Mouse (Mus musculus) neural tube, embryonic 11.5 days (tissue): ENCODE measurements around the gene Gm20388. TPM values are rescaled to one million over a fixed set of nuclear protein-coding genes. Genes with fewer than 3 reads are reported as not detected.

Experiments
- ATAC-seq: fragments of 200-750 bp; cut with Nextera tagmentation; 2 replicates; pipeline ENCODE4 v1.8.0; 2017; ENCODE audit warnings: moderate number of reproducible peaks, mild to moderate bottlenecking, moderate TSS enrichment, moderate library complexity; ENCODE audit not compliant: insufficient read depth, low FRiP score, low TSS enrichment
- DNase-seq: peaks from one replicate; pipeline ENCODE4 v3.0.0-alpha.2; 2015; ENCODE audit warnings: low spot score
- H3K27ac ChIP-seq: fragments of 300-500 bp; sonication (generic); 2 replicates; pipeline ENCODE4 v1.5.1; 2014; ENCODE audit warnings: low read depth, mild to moderate bottlenecking, low read length
- H3K27me3 ChIP-seq: fragments of 300-500 bp; sonication (generic); 2 replicates; pipeline ENCODE4 v1.6.1; 2014; ENCODE audit warnings: mild to moderate bottlenecking, low read length, mixed read lengths; ENCODE audit not compliant: control insufficient read depth, insufficient read depth
- H3K36me3 ChIP-seq: fragments of 300-500 bp; sonication (generic); 2 replicates; pipeline ENCODE4 v1.6.1; 2014; ENCODE audit warnings: mild to moderate bottlenecking, low read length, moderate library complexity, mixed read lengths; ENCODE audit not compliant: control insufficient read depth, insufficient read depth
- H3K4me1 ChIP-seq: fragments of 300-500 bp; sonication (generic); 2 replicates; pipeline ENCODE4 v1.6.1; 2014; ENCODE audit warnings: low read length, mixed read lengths; ENCODE audit not compliant: control insufficient read depth, insufficient read depth
- H3K4me2 ChIP-seq: fragments of 300-500 bp; sonication (generic); 2 replicates; pipeline ENCODE4 v1.6.1; 2014; ENCODE audit warnings: low read depth, mild to moderate bottlenecking, moderate library complexity
- H3K4me3 ChIP-seq: fragments of 300-500 bp; sonication (generic); 2 replicates; pipeline ENCODE4 v1.5.1; 2014; ENCODE audit warnings: low read depth, low read length
- H3K9ac ChIP-seq: fragments of 300-500 bp; sonication (generic); 2 replicates; pipeline ENCODE4 v1.6.1; 2014; ENCODE audit warnings: mild to moderate bottlenecking, low read length
- H3K9me3 ChIP-seq: fragments of 300-500 bp; sonication (generic); 2 replicates; pipeline ENCODE4 v1.6.1; 2016; ENCODE audit warnings: low read length; ENCODE audit not compliant: control insufficient read depth
- WGBS: fragments of 180-500 bp; shearing (Covaris S2); extraction: QIAGEN DNeasy Blood & Tissue Kit; methylation state at CpG from one replicate; pipeline ENCODE4 v1.1.7; 2014; 5-methylcytosine and 5-hydroxymethylcytosine counted together
- polyA plus RNA-seq: library from polyadenylated mRNA; unstranded; fragments of >200 nt; fragmentation: Nextera tagmentation; extraction: Ambion mirVana; gene quantifications from 2 replicates; pipeline ENCODE4 v1.2.1, GENCODE M21; 2014

Gm20388 gene
- polyA plus RNA-seq, 1 experiment from 2014 or later, result not detected

GRCm38 (mm10) chr8:122579196-122579595 lies 2668.6 kb downstream of the Gm20388 start:
- Histone ChIP-seq H3K4me2 (no peak overlapping the region), H3K4me3 (no peak overlapping the region), H3K27ac (no peak overlapping the region), H3K4me1 (peaks cover 20% of the 10 kb centered on the region), H3K9me3 (no peaks in the 10 kb centered on the region), H3K27me3 (no peaks in the 10 kb centered on the region), H3K36me3 (no peaks in the 10 kb centered on the region), H3K9ac (no peak overlapping the region)
- 25% methylated on average over 7 of the region's 7 CpGs for WGBS
- ATAC-seq (no peak), DNase-seq (no peak)

DNA sequence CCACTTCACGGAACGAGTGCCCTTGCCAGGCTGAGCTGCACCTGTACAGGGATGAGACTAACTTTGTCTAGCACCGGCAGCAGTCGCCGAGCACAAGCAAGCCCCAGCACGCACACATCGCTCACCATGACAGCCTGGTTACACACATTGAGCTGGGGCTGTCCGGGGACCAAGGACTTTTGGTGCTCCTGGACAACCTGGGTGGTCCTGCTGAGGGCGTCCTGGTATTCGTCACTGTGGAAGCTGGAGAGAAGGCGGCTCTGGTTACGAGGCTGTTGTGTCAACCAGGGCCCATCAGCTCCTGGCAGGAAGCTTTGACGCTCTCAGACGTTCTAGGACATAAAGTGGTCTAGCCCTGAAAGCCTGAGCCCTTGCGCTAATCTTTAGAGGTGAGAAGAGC lies 2670.3 kb downstream of the Gm20388 start:
- WGBS, result 57% methylated on average over 13 of the region's 15 CpGs
- Histone ChIP-seq H3K27ac (no peak overlapping the region), H3K4me2 (no peak overlapping the region), H3K9ac (no peak overlapping the region), H3K27me3 (no peaks in the 10 kb centered on the region), H3K36me3 (no peaks in the 10 kb centered on the region), H3K4me1 (peaks cover 11% of the 10 kb centered on the region), H3K4me3 (no peak overlapping the region), H3K9me3 (no peaks in the 10 kb centered on the region)
- no peak for DNase-seq
- ATAC-seq, result no peak

DNA sequence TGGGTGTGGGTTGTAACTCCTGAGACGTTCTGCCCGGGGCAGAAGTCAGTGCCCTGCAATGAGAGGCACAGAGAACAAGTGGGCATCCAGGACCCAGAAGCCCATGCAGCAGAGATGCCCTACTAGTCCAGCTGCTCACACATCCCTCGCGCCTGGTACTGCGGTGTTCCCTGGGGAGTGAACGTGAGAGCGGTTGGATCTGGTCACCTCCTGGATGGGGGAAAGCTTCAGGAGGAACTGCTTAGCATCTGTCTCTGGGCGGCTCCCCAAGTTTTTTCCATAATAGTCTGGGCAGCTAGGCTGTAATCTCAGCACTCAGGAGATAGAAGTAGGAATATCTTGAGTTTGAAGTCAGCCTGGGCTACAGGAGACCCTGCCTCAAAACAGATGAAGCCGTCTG lies 2674.3 kb downstream of the Gm20388 start:
- H3K27ac ChIP-seq, result no peak overlapping the region
- H3K4me1 ChIP-seq, result no peaks in the 10 kb centered on the region
- H3K36me3 ChIP-seq, result no peaks in the 10 kb centered on the region
- no peak overlapping the region for H3K4me2 ChIP-seq
- WGBS, result 80% methylated on average over 9 of the region's 9 CpGs
- ATAC-seq, result no peak
- H3K27me3 ChIP-seq, result no peaks in the 10 kb centered on the region
- H3K4me3 ChIP-seq, result no peak overlapping the region
- H3K9ac ChIP-seq, result no peak overlapping the region
- DNase-seq, result no peak
- no peaks in the 10 kb centered on the region for H3K9me3 ChIP-seq

DNA sequence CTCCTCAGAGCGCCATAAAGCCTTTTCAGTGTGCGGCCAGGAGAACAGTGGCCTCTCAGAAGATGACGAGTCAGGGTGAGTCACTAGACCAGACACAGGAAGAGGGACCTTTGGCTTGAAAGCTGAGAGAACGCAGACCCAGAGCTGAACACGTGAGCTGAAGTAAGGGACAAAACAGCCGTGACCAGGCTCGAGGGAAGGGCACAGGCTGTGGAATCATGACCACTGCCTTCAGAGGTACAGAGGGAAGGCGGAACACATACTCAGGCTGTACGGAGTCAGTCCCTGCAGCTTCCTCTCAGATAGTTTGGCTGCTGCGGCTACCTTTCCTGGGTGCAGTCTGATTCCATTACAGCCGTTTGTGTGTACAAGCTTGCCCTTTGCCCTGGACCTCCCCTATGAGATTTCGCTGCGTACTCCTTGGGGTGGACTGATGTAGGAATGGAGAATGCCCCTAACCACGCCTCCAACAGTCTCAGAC lies 2674.8 kb downstream of the Gm20388 start:
- Histone ChIP-seq H3K36me3 (no peaks in the 10 kb centered on the region), H3K9me3 (no peaks in the 10 kb centered on the region), H3K4me3 (no peak overlapping the region), H3K27ac (no peak overlapping the region), H3K9ac (no peak overlapping the region), H3K4me2 (no peak overlapping the region), H3K4me1 (no peaks in the 10 kb centered on the region), H3K27me3 (no peaks in the 10 kb centered on the region)
- DNase-seq (no peak), ATAC-seq (no peak)
- WGBS, result 72% methylated on average over 14 of the region's 14 CpGs

GRCm38 (mm10) chr8:122586171-122586570 lies 2675.5 kb downstream of the Gm20388 start:
- ATAC-seq, result no peak

GRCm38 (mm10) chr8:122586749-122587148 lies 2676.1 kb downstream of the Gm20388 start:
- no peak overlapping the region for H3K9ac ChIP-seq
- H3K27me3 ChIP-seq, result no peaks in the 10 kb centered on the region
- ATAC-seq (no peak), DNase-seq (no peak)
- H3K4me2 ChIP-seq, result no peak overlapping the region
- H3K4me1 ChIP-seq, result no peaks in the 10 kb centered on the region
- H3K9me3 ChIP-seq, result no peaks in the 10 kb centered on the region
- no peak overlapping the region for H3K4me3 ChIP-seq
- WGBS, result 88% methylated on average over 10 of the region's 10 CpGs
- no peak overlapping the region for H3K27ac ChIP-seq
- no peaks in the 10 kb centered on the region for H3K36me3 ChIP-seq

More at GRCm38 (mm10) chr8:122586171-122586570, 2675.5 kb downstream of the Gm20388 start:
- Histone ChIP-seq H3K9ac (no peak overlapping the region), H3K4me1 (no peaks in the 10 kb centered on the region), H3K4me2 (no peak overlapping the region), H3K4me3 (no peak overlapping the region), H3K27ac (no peak overlapping the region), H3K36me3 (no peaks in the 10 kb centered on the region), H3K9me3 (no peaks in the 10 kb centered on the region), H3K27me3 (no peaks in the 10 kb centered on the region)
- no peak for DNase-seq
- WGBS, result 62% methylated on average over 7 of the region's 7 CpGs

DNA sequence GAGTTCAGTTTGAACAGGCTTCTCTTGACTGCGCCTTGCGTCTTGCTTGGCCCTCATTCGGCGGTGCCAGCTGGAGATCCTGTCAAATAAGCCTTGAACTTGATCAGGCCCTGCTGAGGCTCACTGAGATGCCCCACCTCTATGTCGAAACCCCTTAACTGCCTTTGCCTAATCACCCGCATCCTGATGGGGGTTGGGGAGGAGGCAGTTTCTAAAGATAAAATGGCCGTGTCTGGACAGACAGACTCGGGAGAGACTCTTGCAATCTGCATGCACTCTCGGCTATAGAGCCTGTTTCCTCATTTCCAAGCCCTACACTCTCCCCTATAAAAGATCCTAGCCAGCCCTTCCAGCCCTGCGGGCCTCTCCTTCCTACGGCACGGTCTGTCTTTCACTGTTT lies 2682.6 kb downstream of the Gm20388 start:
- no peak overlapping the region for H3K4me3 ChIP-seq
- no peak overlapping the region for H3K4me2 ChIP-seq
- H3K4me1 ChIP-seq, result no peaks in the 10 kb centered on the region
- H3K9ac ChIP-seq, result no peak overlapping the region
- no peaks in the 10 kb centered on the region for H3K9me3 ChIP-seq
- H3K27ac ChIP-seq, result no peak overlapping the region
- DNase-seq (no peak), ATAC-seq (no peak)
- H3K36me3 ChIP-seq, result no peaks in the 10 kb centered on the region
- WGBS, result 73% methylated on average over 12 of the region's 12 CpGs
- H3K27me3 ChIP-seq, result no peaks in the 10 kb centered on the region

DNA sequence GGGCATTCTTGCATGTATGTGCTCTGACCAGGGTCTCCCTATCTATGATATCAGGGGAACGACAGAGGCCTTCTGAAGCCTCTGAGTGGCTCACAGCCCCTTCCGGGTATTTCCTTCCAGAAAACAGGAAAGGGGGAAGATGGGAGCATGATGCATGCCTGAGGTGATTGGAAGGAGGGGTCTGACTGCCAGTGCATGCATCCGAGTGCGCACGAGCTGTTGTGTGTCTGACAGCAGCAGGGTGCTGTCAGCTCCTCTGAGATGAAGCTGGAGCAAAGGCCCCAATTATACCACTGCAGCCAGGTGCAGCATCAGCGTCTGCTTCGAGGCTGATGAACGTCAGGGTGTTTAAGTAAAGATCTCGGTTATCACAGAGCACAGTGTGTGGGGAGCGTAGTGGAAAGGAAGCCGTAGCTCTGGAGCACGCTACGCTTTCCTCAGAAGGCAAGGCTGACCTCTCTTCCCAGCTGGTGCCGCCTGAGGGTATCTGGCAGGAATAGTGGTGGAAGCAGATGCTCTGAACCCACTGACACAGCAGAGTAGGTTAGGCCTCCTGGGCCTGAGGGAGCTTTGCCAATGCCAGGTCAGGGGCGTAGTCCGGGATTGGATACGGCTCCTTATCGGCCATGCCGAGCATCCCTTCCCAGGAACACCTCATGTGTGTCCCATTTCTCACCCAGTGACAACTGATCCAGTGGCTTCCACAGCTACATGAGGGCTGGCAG lies 2683.3 kb downstream of the Gm20388 start:
- ATAC-seq (no peak), DNase-seq (no peak)
- WGBS, result 82% methylated on average over 19 of the region's 19 CpGs
- Histone ChIP-seq H3K4me2 (no peak overlapping the region), H3K27me3 (no peaks in the 10 kb centered on the region), H3K36me3 (no peaks in the 10 kb centered on the region), H3K4me3 (no peak overlapping the region), H3K9ac (no peak overlapping the region), H3K4me1 (no peaks in the 10 kb centered on the region), H3K27ac (no peak overlapping the region), H3K9me3 (no peaks in the 10 kb centered on the region)

DNA sequence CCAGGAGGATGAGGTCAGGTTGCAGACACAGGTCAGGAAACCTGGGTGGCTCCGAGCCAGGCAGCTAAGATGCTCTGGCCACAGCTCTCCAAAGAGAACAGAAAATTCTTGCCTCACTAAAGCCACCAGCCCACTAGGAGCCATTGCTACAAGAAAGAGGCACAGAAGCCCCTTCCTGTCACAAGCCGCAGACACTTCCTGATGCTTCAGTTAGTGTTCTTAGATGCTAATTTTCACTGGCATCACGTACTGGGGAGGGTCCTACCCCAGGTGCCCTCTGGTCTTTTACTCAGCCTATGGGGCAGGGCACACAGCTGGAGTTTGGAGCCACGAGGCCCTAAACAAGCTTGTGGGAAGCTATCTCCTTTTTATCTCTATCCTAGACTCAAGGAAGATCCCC lies 2685.4 kb downstream of the Gm20388 start:
- WGBS, result 62% methylated on average over 4 of the region's 4 CpGs

More for the DNA sequence above, 2685.4 kb downstream of the Gm20388 start:
- Histone ChIP-seq H3K4me3 (no peak overlapping the region), H3K4me2 (no peak overlapping the region), H3K4me1 (no peaks in the 10 kb centered on the region), H3K27ac (no peak overlapping the region), H3K9me3 (no peaks in the 10 kb centered on the region), H3K9ac (no peak overlapping the region), H3K27me3 (no peaks in the 10 kb centered on the region), H3K36me3 (no peaks in the 10 kb centered on the region)
- no peak for ATAC-seq
- DNase-seq, result no peak
